Mouse (Mus musculus): ENCODE measurements at regions not wholly inside any gene's neighbourhood (a gene's known extent, or its start where the extent isn't known, plus 50 kb on each side); places are given as distances from the start of the nearest gene placed in this dataset.

DNA sequence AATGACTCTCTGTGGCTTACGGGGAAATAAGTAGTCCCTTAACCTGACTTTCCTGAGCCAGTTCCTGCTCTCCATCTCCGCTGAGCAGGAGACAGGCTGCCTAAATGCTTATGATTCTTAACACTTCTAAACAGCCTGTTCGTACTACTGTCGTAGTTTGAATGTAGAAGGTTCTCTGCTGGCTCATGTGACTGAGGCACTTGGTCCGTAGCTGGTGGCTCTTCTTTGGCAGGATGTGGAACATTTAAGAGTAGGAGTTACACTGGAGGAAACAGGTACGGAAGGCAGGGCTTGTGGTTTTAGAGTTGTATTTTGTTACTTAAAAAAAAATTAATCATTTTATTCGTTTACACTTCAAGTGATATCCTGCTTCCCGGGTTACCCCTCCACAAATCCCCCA, 63.7 kb upstream of the Sh3gl3 start:
- Histone ChIP-seq H3K9ac (ENCODE audit: insufficient read depth, low read depth) (no peak overlapping the region), H3K4me1 (ENCODE audit: control insufficient read depth in 1 of 2, insufficient read depth in 2 of 2) (peaks cover 5 to 16% of the 10 kb centered on the region in 2 experiments), H3K4me3 (replicated peaks in 1 of 3; ENCODE audit: low read depth in 2 of 3, low read length in 2 of 3, poor library complexity in 1 of 3) (no peak overlapping the region), H3K27me3 (replicated peaks) (peaks cover 33% of the 10 kb centered on the region), H3K36me3 (replicated peaks in 1 of 2; ENCODE audit: control insufficient read depth in 1 of 2, insufficient read depth in 1 of 2, low read length in 1 of 2) (no peaks in the 10 kb centered on the region), H3K4me2 (ENCODE audit: insufficient read depth, low read depth, poor library complexity, severe bottlenecking) (no peak overlapping the region), H3K27ac (ENCODE audit: insufficient read depth, low read depth) (no peak overlapping the region), H3K79me2 (replicated peaks; ENCODE audit: control insufficient read depth, extremely low read depth, insufficient read depth, poor library complexity, severe bottlenecking) (no peaks in the 10 kb centered on the region), H3K9me3 (replicated peaks; ENCODE audit: low read length) (no peaks in the 10 kb centered on the region)
- dilution Hi-C loops (cut with MboI; ENCODE audit: extremely low pct_ligation_motif_present, extremely low pct_unique_long_range_greater_than_20kb, low sequenced_read_pairs): no loop called here
- TF ChIP-seq CHD2 (IDR thresholded peaks at IDR 0.05; ENCODE audit: low read length) (no peak), CHD1 (IDR thresholded peaks at IDR 0.05; ENCODE audit: low read depth, low read length) (no peak), BHLHE40 (IDR thresholded peaks at IDR 0.05; ENCODE audit: low read depth, low read length) (no peak), JUN (IDR thresholded peaks at IDR 0.05; ENCODE audit: insufficient read depth, low read depth, low read length) (no peak), MEF2A (IDR thresholded peaks at IDR 0.05; ENCODE audit: borderline replicate concordance, low read depth, low read length) (no peak), TCF12 (IDR thresholded peaks at IDR 0.05; ENCODE audit: low read depth, low read length) (no peak), PAX5 (IDR thresholded peaks at IDR 0.05; ENCODE audit: low read length) (no peak), HCFC1 (IDR thresholded peaks at IDR 0.05; ENCODE audit: low read depth, low read length) (no peak), IRF4 (IDR thresholded peaks at IDR 0.05; ENCODE audit: low read depth, low read length) (no peak), NRF1 (IDR thresholded peaks at IDR 0.05; ENCODE audit: low read depth, low read length) (no peak), KAT2A (IDR thresholded peaks at IDR 0.05; ENCODE audit: insufficient replicate concordance, low read length) (no peak), UBTF (IDR thresholded peaks at IDR 0.05; ENCODE audit: low read depth, low read length) (no peak), ZNF384 (IDR thresholded peaks at IDR 0.05; ENCODE audit: low read depth, low read length) (no peak), GABPA (IDR thresholded peaks at IDR 0.05; ENCODE audit: insufficient replicate concordance, low read depth, low read length) (no peak), TBP (conservative IDR thresholded peaks at IDR 0.05; ENCODE audit: low read depth, low read length) (no peak), MXI1 (IDR thresholded peaks at IDR 0.05; ENCODE audit: low read depth, low read length) (no peak), SMC3 (IDR thresholded peaks at IDR 0.05; ENCODE audit: low read depth, low read length) (no peak), ZC3H11A (IDR thresholded peaks at IDR 0.05; ENCODE audit: low read depth, low read length) (no peak)
- DNase-seq (ENCODE audit: extremely low read depth): no peak
- in situ Hi-C loops (cut with MboI; ENCODE audit: low pct_ligation_motif_present, low pct_unique_long_range_greater_than_20kb, low sequenced_read_pairs): loop anchor here (25.0 kb wide), 2 partner anchors 148 to 323 kb away; partner anchors contain the start of gene 3110040N11Rik

DNA sequence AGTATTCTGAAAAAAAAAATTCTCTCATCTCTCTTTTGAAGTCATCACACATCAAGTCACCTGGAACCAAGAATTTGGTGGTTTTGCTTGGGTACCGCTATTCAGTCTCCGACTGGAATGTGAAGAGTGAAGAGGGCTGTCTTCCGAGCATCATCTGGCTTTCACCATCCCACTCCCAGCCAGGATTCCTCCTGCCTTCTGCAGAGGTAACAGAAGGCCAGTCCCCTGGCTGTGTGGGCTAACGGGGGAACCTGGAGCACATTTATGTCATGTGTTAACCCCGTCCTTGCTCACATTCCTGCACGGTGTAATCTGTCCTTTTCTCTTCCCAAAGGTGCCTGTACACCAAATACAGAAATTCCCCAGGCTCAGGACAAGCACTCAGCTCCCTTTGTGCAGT, 61.6 kb upstream of the Sh3gl3 start:
- no peaks in the 10 kb centered on the region for H3K36me3 ChIP-seq (replicated peaks in 1 of 2; ENCODE audit: control insufficient read depth in 1 of 2, insufficient read depth in 1 of 2, low read length in 1 of 2)
- no peak overlapping the region for H3K9ac ChIP-seq (ENCODE audit: insufficient read depth, low read depth)
- no peak overlapping the region for H3K27ac ChIP-seq (ENCODE audit: insufficient read depth, low read depth)
- DNase-seq (ENCODE audit: extremely low read depth): no peak
- TF ChIP-seq ZC3H11A (IDR thresholded peaks at IDR 0.05; ENCODE audit: low read depth, low read length) (no peak), BHLHE40 (IDR thresholded peaks at IDR 0.05; ENCODE audit: low read depth, low read length) (no peak), SMC3 (IDR thresholded peaks at IDR 0.05; ENCODE audit: low read depth, low read length) (no peak), HCFC1 (IDR thresholded peaks at IDR 0.05; ENCODE audit: low read depth, low read length) (no peak), MAFK (IDR thresholded peaks at IDR 0.05; ENCODE audit: insufficient replicate concordance, low read length) (no peak), JUN (IDR thresholded peaks at IDR 0.05; ENCODE audit: insufficient read depth, low read depth, low read length) (no peak), MAZ (IDR thresholded peaks at IDR 0.05; ENCODE audit: low read depth, low read length) (no peak), ZNF384 (IDR thresholded peaks at IDR 0.05; ENCODE audit: low read depth, low read length) (no peak), CHD2 (IDR thresholded peaks at IDR 0.05; ENCODE audit: low read length) (no peak), JUND (conservative IDR thresholded peaks at IDR 0.05; ENCODE audit: low read depth, low read length) (no peak), MYC (IDR thresholded peaks at IDR 0.05; ENCODE audit: low read depth, low read length) (no peak), NRF1 (IDR thresholded peaks at IDR 0.05; ENCODE audit: low read depth, low read length) (no peak), ZKSCAN1 (IDR thresholded peaks at IDR 0.05; ENCODE audit: borderline replicate concordance, low read depth, low read length) (no peak), ZMIZ1 (IDR thresholded peaks at IDR 0.05; ENCODE audit: low read depth, low read length) (no peak), GABPA (IDR thresholded peaks at IDR 0.05; ENCODE audit: insufficient replicate concordance, low read depth, low read length) (no peak), USF2 (conservative IDR thresholded peaks at IDR 0.05; ENCODE audit: low read depth, low read length) (no peak), POLR2AphosphoS2 (IDR thresholded peaks at IDR 0.05; ENCODE audit: low read depth, low read length) (no peak)
- peaks cover 39% of the 10 kb centered on the region for H3K27me3 ChIP-seq (replicated peaks)
- no peaks in the 10 kb centered on the region for H3K9me3 ChIP-seq (replicated peaks; ENCODE audit: low read length)
- H3K4me3 ChIP-seq (replicated peaks in 1 of 3; ENCODE audit: low read depth in 2 of 3, low read length in 2 of 3, poor library complexity in 1 of 3): no peak overlapping the region
- H3K4me1 ChIP-seq (ENCODE audit: control insufficient read depth in 1 of 2, insufficient read depth in 2 of 2): peaks cover 5 to 16% of the 10 kb centered on the region in 2 experiments
- no peaks in the 10 kb centered on the region for H3K79me2 ChIP-seq (replicated peaks; ENCODE audit: control insufficient read depth, extremely low read depth, insufficient read depth, poor library complexity, severe bottlenecking)
- in situ Hi-C loops (cut with MboI; ENCODE audit: low pct_ligation_motif_present, low pct_unique_long_range_greater_than_20kb, low sequenced_read_pairs) (loop anchor here (25.0 kb wide), 2 partner anchors 150 to 325 kb away; partner anchors contain the start of gene 3110040N11Rik), dilution Hi-C loops (cut with MboI; ENCODE audit: extremely low pct_ligation_motif_present, extremely low pct_unique_long_range_greater_than_20kb, low sequenced_read_pairs) (no loop called here)
- no peak overlapping the region for H3K4me2 ChIP-seq (ENCODE audit: insufficient read depth, low read depth, poor library complexity, severe bottlenecking)
